Mouse (Mus musculus) midbrain, embryonic 15.5 days (tissue): Measurements from ENCODE around the gene Upp2. TPM values are rescaled to one million over a fixed set of nuclear protein-coding genes. Genes with fewer than 3 reads are reported as not detected.

ENCODE experiments used
- ATAC-seq: fragments of 200-750 bp; cut with Nextera tagmentation; replicated peaks from 2 replicates; pipeline ENCODE4 v1.8.0; 2017; ENCODE audit warnings: moderate TSS enrichment
- H3K27ac ChIP-seq: fragments of 300-500 bp; sonication (generic); 2 replicates; pipeline ENCODE4 v1.5.1; 2015; ENCODE audit warnings: mild to moderate bottlenecking, inconsistent platforms
- H3K27me3 ChIP-seq: fragments of 300-500 bp; sonication (generic); replicated peaks from 2 replicates; pipeline ENCODE4 v1.6.1; 2015; ENCODE audit warnings: inconsistent platforms
- H3K36me3 ChIP-seq: fragments of 300-500 bp; sonication (generic); replicated peaks from 2 replicates; pipeline ENCODE4 v1.6.1; 2015; ENCODE audit warnings: inconsistent platforms
- H3K4me1 ChIP-seq: fragments of 300-500 bp; sonication (generic); 2 replicates; pipeline ENCODE4 v1.6.1; 2015; ENCODE audit warnings: inconsistent platforms
- H3K4me2 ChIP-seq: fragments of 300-500 bp; sonication (generic); 2 replicates; pipeline ENCODE4 v1.6.1; 2015; ENCODE audit warnings: inconsistent platforms, mild to moderate bottlenecking, moderate library complexity
- H3K4me3 ChIP-seq: fragments of 300-500 bp; sonication (generic); 2 replicates; pipeline ENCODE4 v1.5.1; 2015; ENCODE audit warnings: mild to moderate bottlenecking, inconsistent platforms
- H3K9ac ChIP-seq: fragments of 300-500 bp; sonication (generic); 2 replicates; pipeline ENCODE4 v1.6.1; 2015; ENCODE audit warnings: mild to moderate bottlenecking, inconsistent platforms
- H3K9me3 ChIP-seq: fragments of 300-500 bp; sonication (generic); 2 replicates; pipeline ENCODE4 v1.6.1; 2016; ENCODE audit warnings: inconsistent platforms
- WGBS: fragments of 180-500 bp; shearing (Covaris S2); methylation state at CpG from one replicate; pipeline ENCODE4 v1.1.7; 2015; ENCODE audit warnings: mixed read lengths; 5-methylcytosine and 5-hydroxymethylcytosine counted together
- polyA plus RNA-seq: library from polyadenylated mRNA; unstranded; fragments of >200 nt; fragmentation: Nextera tagmentation; extraction: Ambion mirVana; gene quantifications from 2 replicates; pipeline ENCODE4 v1.2.1, GENCODE M21; 2015

Upp2 gene
- polyA plus RNA-seq, 1 experiment from 2014 or later, result 15.2 TPM

DNA sequence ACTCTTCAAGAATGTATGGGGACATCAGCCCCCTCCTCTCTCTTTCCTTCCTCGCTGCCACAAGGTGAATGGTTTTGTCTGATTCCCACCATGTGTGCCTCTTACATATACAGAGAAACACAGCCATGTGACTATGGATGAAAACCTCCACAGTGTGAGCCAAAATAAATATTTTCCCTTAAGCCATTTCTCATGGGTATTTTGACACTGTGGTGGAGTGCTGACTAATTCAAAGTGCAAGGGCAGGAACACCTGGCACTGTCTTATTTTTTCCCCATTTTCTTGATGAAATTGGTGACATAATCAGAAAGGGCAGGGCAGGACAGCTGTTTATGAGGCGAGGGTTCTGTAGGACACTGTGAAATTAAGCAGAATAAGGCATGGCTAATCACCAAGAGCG is 176.3 kb downstream of the Upp2 start:
- WGBS, result 72% methylated on average over 3 of the region's 3 CpGs
- Histone ChIP-seq H3K4me3 (no peak overlapping the region), H3K9me3 (no peaks in the 10 kb centered on the region), H3K36me3 (no peaks in the 10 kb centered on the region), H3K4me2 (no peak overlapping the region), H3K4me1 (no peaks in the 10 kb centered on the region), H3K27ac (no peak overlapping the region), H3K27me3 (no peaks in the 10 kb centered on the region), H3K9ac (no peak overlapping the region)
- no peak for ATAC-seq

DNA sequence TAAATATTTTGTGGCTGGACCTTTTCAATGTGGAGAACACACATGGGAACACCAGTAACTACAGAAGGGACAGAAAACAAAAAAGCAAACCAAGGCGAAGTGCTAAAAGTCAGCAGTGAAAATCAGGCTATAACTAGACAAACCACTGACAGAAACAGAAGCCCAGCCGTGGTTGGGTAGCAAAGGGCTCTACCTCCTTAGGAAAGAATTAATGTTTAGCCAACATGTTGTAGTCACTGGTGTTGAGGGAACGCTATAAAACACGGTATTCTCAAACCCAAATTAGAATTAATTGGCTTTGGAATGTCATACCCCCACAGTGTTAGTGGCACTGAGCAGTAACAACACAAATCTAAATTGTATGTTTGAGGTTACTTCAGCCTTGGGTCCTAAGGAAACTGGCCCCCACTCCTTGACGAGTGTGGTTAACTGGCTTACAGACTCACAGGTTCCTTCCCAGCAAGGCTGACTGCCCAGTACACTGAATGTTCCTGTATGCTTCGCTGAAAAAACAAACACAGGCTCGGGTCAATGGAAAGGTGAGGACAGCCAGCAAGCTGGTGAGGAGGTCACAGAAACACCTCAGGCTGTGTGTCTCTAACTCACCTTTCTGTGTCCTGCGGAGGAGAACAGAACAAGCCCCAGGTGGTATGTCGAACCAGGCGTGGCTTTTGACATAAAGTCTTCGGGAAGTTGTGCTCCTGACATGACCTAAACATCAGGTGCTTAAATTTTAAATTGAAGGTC is 180.6 kb downstream of the Upp2 start:
- Histone ChIP-seq H3K27ac (no peak overlapping the region), H3K9me3 (0 out of 2 replicates have a peak, but pooled peaks cover 3% of the 10 kb centered on the region), H3K4me2 (no peak overlapping the region), H3K36me3 (no peaks in the 10 kb centered on the region), H3K4me3 (no peak overlapping the region), H3K4me1 (no peaks in the 10 kb centered on the region), H3K27me3 (no peaks in the 10 kb centered on the region), H3K9ac (no peak overlapping the region)
- ATAC-seq, result no peak
- 83% methylated on average over 11 of the region's 11 CpGs for WGBS

DNA sequence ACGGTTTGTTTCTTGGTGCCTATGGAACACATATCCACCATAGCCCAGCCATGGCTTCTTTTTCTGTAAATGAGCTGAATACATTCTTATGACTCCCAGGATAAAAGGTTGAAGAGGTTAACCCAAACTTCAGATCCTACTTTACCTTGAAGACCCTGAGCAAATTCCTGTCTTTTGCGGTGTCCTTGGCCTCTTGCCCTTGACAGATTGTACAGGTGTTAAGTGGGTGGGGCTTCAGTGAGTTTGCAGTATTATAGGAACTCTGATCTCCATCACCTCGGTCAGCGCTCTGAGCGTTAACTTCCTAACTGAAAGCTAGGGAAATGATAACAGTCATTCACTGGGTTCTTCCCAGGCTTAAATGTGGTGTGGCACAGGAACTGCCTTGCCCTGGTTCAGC is 181.2 kb downstream of the Upp2 start:
- no peak for ATAC-seq
- WGBS, result 93% methylated on average over 5 of the region's 5 CpGs
- Histone ChIP-seq H3K27me3 (no peaks in the 10 kb centered on the region), H3K36me3 (no peaks in the 10 kb centered on the region), H3K4me1 (no peaks in the 10 kb centered on the region), H3K9ac (no peak overlapping the region), H3K27ac (no peak overlapping the region), H3K9me3 (0 out of 2 replicates have a peak, but pooled peaks cover 3% of the 10 kb centered on the region), H3K4me3 (no peak overlapping the region), H3K4me2 (no peak overlapping the region)

DNA sequence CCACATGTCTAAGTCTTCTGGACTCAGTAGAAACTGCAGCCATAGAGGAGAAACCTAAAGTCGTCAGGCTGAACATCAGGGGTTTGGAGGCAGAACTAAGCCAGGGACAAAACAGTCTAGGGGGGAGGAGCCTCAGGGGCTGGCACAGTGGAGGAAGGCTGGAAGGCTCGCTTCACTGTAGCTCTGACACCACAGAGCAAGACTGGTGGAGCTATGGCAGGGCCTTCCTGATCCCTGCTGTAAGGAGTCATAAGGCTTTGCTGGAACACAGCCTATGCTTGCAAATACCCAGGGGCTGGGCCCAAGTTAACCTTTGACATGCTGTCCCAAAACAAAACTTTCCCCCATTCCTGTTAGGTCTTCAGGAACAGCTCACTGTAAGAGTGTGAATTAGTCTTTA is 185.8 kb downstream of the Upp2 start:
- WGBS, result 31% methylated on average over 2 of the region's 2 CpGs
- Histone ChIP-seq H3K4me2 (no peak overlapping the region), H3K36me3 (no peaks in the 10 kb centered on the region), H3K27me3 (no peaks in the 10 kb centered on the region), H3K27ac (no peak overlapping the region), H3K4me3 (no peak overlapping the region), H3K9ac (no peak overlapping the region), H3K4me1 (no peaks in the 10 kb centered on the region), H3K9me3 (0 out of 2 replicates have a peak, but pooled peaks cover 3% of the 10 kb centered on the region)
- ATAC-seq, result no peak

DNA sequence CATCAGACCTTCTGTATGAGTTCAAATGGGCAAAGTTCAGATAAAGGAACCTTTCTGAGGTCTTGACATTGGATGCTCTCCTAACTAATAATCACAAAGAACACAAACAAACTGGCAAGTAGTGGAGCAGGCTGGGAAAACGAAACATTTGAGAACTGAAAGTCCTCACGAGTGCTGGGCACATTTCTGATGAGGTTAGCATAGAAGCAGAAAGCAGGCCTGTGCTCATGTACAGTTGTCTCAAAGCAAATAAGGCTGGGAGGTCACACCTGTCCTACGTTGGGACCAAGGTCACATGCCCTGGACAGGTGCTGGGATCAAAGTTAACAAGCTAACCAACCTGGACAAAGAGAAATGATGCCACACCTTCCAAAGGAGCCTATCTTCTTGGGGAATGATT is 187.6 kb downstream of the Upp2 start:
- no peak overlapping the region for H3K4me3 ChIP-seq
- H3K9ac ChIP-seq, result no peak overlapping the region
- no peak overlapping the region for H3K27ac ChIP-seq
- WGBS, result 76% methylated on average over 3 of the region's 3 CpGs
- no peak overlapping the region for H3K4me2 ChIP-seq
- H3K9me3 ChIP-seq, result 0 out of 2 replicates have a peak, but pooled peaks cover 3% of the 10 kb centered on the region
- no peaks in the 10 kb centered on the region for H3K36me3 ChIP-seq
- no peak for ATAC-seq
- no peaks in the 10 kb centered on the region for H3K4me1 ChIP-seq
- no peaks in the 10 kb centered on the region for H3K27me3 ChIP-seq

DNA sequence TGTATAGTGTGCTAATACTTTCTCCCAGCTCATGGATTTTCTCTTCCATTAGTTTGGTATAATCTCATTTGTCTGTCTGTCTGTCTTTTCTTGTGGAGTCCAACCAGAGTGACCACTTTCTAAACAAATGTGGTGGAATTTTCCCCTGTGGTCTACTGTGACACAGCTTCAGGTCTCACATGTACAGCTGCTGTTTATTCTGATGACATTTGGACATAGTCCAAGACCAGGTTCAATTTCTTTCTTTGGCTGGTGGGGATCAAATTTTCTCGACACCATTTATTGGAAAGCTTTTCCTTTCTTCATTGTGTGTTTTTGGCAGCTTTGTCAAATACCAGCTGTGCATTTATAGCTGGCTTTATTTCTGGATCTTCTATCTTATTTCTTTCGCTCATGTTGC is 191.0 kb downstream of the Upp2 start:
- Histone ChIP-seq H3K27me3 (no peaks in the 10 kb centered on the region), H3K9me3 (no peaks in the 10 kb centered on the region), H3K4me3 (no peak overlapping the region), H3K36me3 (no peaks in the 10 kb centered on the region), H3K4me1 (no peaks in the 10 kb centered on the region), H3K27ac (no peak overlapping the region), H3K4me2 (no peak overlapping the region), H3K9ac (no peak overlapping the region)
- ATAC-seq, result no peak
- WGBS, result 64% methylated on average over 2 of the region's 2 CpGs

DNA sequence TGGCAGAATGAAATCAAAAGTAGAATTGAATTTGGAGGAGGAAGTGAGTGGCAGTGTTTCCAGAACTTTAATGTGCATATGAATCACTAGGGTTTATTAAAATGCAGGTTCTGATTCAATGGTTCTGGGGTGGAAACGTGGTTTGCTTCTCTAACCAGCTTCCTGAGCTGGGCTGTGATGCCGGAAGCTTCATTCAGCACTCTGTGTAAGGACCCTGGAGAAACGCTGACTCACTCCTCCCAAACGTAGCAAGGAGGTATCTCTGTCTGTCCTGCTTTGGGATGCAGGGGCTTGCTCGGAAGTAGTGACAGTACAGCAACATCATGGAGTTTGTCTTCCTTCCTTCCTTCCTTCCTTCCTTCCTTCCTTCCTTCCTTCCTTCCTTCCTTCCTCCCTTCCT is 192.6 kb downstream of the Upp2 start:
- WGBS, result 59% methylated on average over 5 of the region's 5 CpGs
- Histone ChIP-seq H3K27me3 (no peaks in the 10 kb centered on the region), H3K4me2 (no peak overlapping the region), H3K36me3 (no peaks in the 10 kb centered on the region), H3K27ac (no peak overlapping the region), H3K9me3 (no peaks in the 10 kb centered on the region), H3K9ac (no peak overlapping the region), H3K4me1 (no peaks in the 10 kb centered on the region), H3K4me3 (no peak overlapping the region)
- no peak for ATAC-seq

DNA sequence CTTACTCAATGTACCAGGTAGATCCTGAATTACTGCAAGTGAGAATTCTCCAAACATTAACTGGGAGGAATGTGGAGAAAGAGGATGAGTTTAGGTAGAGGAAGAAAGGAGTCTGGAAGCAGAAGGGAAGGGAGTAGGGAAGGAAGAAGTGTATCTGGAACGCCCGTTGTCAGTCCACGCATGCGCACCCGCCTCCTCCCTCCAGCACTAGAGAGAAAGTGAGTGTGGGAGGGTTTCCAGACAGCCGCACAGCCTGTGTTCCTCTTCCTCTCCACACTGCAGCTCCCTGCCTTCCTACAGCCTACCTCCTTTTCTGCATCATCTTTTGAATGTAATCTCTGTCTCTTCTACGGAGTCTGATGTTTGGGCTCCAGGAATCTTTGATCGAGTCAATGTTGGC is 198.0 kb downstream of the Upp2 start:
- Histone ChIP-seq H3K27me3 (no peaks in the 10 kb centered on the region), H3K9me3 (no peaks in the 10 kb centered on the region), H3K4me2 (no peak overlapping the region), H3K36me3 (no peaks in the 10 kb centered on the region), H3K27ac (no peak overlapping the region), H3K4me3 (no peak overlapping the region), H3K9ac (no peak overlapping the region), H3K4me1 (no peaks in the 10 kb centered on the region)
- ATAC-seq, result no peak
- WGBS, result 93% methylated on average over 8 of the region's 8 CpGs

DNA sequence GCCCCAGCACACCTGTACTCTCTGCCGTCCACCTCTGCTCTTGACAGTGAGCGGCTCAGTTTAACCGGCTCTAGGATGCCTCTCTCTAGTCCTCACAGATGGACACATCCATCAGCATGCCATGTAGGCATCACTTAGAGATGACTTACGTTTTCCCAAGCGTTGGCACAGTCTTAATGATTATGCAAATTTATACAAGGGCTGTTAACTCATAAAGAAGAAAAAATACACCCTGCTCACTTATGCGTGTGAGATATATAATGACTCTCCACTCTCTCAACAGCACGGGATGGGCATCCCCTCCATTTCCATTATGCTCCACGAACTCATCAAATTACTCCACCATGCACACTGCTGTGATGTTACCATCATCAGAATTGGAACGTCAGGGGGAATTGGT is 206.7 kb downstream of the Upp2 start:
- Histone ChIP-seq H3K4me2 (no peak overlapping the region), H3K27ac (no peak overlapping the region), H3K4me1 (no peaks in the 10 kb centered on the region), H3K4me3 (no peak overlapping the region), H3K9ac (no peak overlapping the region), H3K9me3 (no peaks in the 10 kb centered on the region), H3K27me3 (no peaks in the 10 kb centered on the region), H3K36me3 (no peaks in the 10 kb centered on the region)
- WGBS, result 75% methylated on average over 9 of the region's 9 CpGs
- ATAC-seq, result no peak

DNA sequence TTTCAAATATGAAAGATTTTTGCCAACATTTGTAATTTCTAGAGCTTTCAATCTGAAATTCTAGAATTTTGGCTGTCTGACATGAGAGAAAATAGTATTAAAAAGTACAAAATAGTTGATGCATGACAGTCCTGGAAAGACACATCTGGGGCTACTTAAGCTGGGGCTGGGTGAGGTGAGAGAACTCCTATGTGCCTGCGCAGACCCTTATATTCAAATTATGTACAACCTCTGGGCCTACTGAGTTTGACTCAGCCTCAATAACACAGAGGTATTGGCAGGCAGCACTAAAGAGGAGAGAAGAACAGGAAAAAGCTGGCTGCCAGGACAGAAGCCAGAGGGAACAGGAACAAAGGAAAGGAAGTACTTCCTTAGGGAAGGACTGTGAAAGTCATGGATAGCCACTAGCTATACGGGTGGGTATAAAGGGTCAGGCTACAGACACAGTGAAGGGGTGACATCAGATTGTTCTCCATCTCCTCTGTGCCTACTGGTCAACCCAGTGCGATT is 211.9 kb downstream of the Upp2 start:
- no peak overlapping the region for H3K4me2 ChIP-seq
- H3K27me3 ChIP-seq, result no peaks in the 10 kb centered on the region
- 94% methylated on average over 3 of the region's 3 CpGs for WGBS
- H3K27ac ChIP-seq, result no peak overlapping the region
- H3K36me3 ChIP-seq, result no peaks in the 10 kb centered on the region
- no peaks in the 10 kb centered on the region for H3K4me1 ChIP-seq
- H3K4me3 ChIP-seq, result no peak overlapping the region
- no peak overlapping the region for H3K9ac ChIP-seq
- no peak for ATAC-seq
- H3K9me3 ChIP-seq, result no peaks in the 10 kb centered on the region

DNA sequence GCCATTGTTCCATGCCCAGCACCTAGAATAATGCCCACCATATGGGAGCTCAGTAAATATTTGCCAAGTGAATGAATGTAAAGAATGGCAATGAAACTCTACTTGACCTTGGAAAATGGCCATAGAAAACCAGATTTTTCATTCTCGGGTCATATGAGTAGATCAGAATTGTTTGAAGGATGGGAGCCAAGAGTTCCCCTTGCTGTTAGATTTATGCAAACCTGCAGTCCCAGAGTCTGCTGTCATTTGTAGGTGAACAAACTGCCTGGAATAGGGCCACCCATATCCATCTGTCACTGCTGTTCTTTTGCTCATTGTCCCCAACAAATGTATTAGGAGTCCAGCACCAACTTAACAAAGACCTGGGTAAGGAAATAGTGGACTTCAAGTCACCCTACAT is 216.4 kb downstream of the Upp2 start:
- 61% methylated on average over 1 of the region's 1 CpGs for WGBS
- H3K4me3 ChIP-seq, result no peak overlapping the region
- no peaks in the 10 kb centered on the region for H3K36me3 ChIP-seq
- no peak for ATAC-seq
- H3K4me1 ChIP-seq, result 0 out of 2 replicates have a peak, but pooled peaks cover 4% of the 10 kb centered on the region
- no peak overlapping the region for H3K9ac ChIP-seq
- H3K9me3 ChIP-seq, result no peaks in the 10 kb centered on the region
- no peak overlapping the region for H3K27ac ChIP-seq
- no peak overlapping the region for H3K4me2 ChIP-seq
- no peaks in the 10 kb centered on the region for H3K27me3 ChIP-seq

DNA sequence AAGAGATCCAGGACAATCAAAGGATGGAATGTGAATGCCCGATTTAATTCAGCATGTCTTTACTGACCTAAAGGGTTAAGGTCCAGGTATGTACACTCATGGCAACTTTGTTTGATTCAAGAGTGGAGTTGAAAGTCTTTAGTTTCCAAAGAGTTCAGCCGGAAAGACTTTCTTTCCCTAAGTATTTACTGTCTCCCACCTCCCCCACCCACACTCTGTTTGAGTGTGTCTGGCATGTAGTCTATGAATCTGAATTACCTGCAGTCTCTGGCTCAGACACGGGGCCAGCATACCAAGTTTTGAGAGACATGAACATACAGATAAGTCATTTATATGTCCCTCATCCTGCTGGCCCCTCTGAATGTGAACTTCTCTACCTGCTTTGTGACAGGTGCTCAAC is 219.1 kb downstream of the Upp2 start:
- ATAC-seq, result no peak
- H3K4me1 ChIP-seq, result 0 out of 2 replicates have a peak, but pooled peaks cover 4% of the 10 kb centered on the region
- no peaks in the 10 kb centered on the region for H3K27me3 ChIP-seq
- H3K9me3 ChIP-seq, result no peaks in the 10 kb centered on the region
- H3K27ac ChIP-seq, result no peak overlapping the region; the same call in 1 of the 2 replicates
- WGBS, result 88% methylated on average over 3 of the region's 3 CpGs
- H3K4me3 ChIP-seq, result no peak overlapping the region
- no peak overlapping the region for H3K9ac ChIP-seq
- H3K4me2 ChIP-seq, result no peak overlapping the region
- H3K36me3 ChIP-seq, result no peaks in the 10 kb centered on the region

DNA sequence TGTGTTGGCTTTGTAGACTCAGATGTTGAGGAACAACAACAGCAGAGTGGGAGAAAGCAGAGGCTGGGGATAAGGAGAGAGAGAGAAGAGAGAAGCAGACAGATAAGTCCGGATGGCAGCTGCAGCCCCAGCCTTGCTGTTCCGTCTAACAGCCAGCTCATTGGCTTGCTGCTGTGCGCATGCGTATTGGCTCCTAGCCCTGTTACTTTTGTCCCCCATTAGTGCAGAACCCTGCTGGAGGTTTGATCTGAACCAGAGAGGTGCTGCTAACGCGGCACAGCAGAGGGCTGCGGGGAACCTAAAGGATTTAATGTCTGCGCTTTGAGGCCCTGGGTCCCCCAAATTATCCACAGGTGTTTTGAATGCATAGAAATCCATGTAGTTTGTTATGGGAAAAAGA is 219.6 kb downstream of the Upp2 start:
- no peaks in the 10 kb centered on the region for H3K36me3 ChIP-seq
- H3K4me2 ChIP-seq, result no peak overlapping the region
- H3K9ac ChIP-seq, result no peak overlapping the region
- no peak overlapping the region for H3K4me3 ChIP-seq
- ATAC-seq, result no peak
- 0 out of 2 replicates have a peak, but pooled peaks cover 4% of the 10 kb centered on the region for H3K4me1 ChIP-seq
- no peaks in the 10 kb centered on the region for H3K27me3 ChIP-seq
- H3K9me3 ChIP-seq, result no peaks in the 10 kb centered on the region
- no peak overlapping the region; the same call in 1 of the 2 replicates for H3K27ac ChIP-seq
- WGBS, result 63% methylated on average over 8 of the region's 8 CpGs
